Mouse (Mus musculus): Measurements from ENCODE around the gene Gm9936.

- no peak for TF ChIP-seq CTCF (IDR thresholded peaks at IDR 0.05; ENCODE audit: low read depth, low read length)
- no peak for TF ChIP-seq POLR2A (IDR thresholded peaks at IDR 0.05; ENCODE audit: borderline replicate concordance, low read depth, low read length)
These were observed 6.8 kb upstream of the Gm9936 start for GRCm38 (mm10) chr5:114865279-114865678.

Data from bone marrow macrophage, adult 2 months (primary cell).